Mouse (Mus musculus) megakaryocyte, embryonic 14.5 days (primary cell): ENCODE data around the gene Shld2.

ENCODE experiments used
- FLI1 ChIP-seq: IDR thresholded peaks from 2 replicates; pipeline ENCODE4 v1.6.1; 2012; ENCODE audit warnings: low read length, inconsistent platforms, mixed read lengths
- GATA1 ChIP-seq: IDR thresholded peaks from 3 replicates; pipeline ENCODE4 v1.6.1; 2012; ENCODE audit warnings: mixed read lengths, low read length, inconsistent platforms, borderline replicate concordance

GRCm38 (mm10) chr14:34310234-34310965 lies at the start of gene Shld2, which contains the start of gene Glud1:
- no peak for TF ChIP-seq GATA1
- no peak for TF ChIP-seq FLI1
